Mouse (Mus musculus) cerebellum, adult 2 months (tissue): ENCODE results near the gene Wbp2. TPM values are rescaled to one million over a fixed set of nuclear protein-coding genes. Genes with fewer than 3 reads are reported as not detected.
A peak's percentile ranks its signal among the peaks of the same experiment; 100 is the strongest.

Experiments
- DNase-seq, 2 experiments: peaks; one replicate each; pipeline ENCODE4 v3.0.0; 2021
- H3K27ac ChIP-seq: fragments of 200-500 bp; 2 replicates; pipeline ENCODE4 v1.5.1; 2012; ENCODE audit warnings: low read length, control low read depth, inconsistent platforms; ENCODE audit not compliant: insufficient read depth
- H3K27me3 ChIP-seq: fragments of 200-500 bp; 2 replicates; pipeline ENCODE4 v1.6.1; 2012; ENCODE audit warnings: inconsistent platforms, mild to moderate bottlenecking, low read length, moderate library complexity; ENCODE audit not compliant: control insufficient read depth, insufficient read depth
- H3K4me1 ChIP-seq: fragments of 200-500 bp; 2 replicates; pipeline ENCODE4 v1.6.1; 2011; ENCODE audit warnings: low read length; ENCODE audit not compliant: control insufficient read depth, insufficient read depth
- H3K4me3 ChIP-seq: fragments of 200-500 bp; replicated peaks from 2 replicates; pipeline ENCODE3; 2011; ENCODE audit warnings: mild to moderate bottlenecking, low read depth, low read length, control low read depth; ENCODE audit not compliant: insufficient read depth
- CTCF ChIP-seq: fragments of 200-500 bp; IDR thresholded peaks from 2 replicates; pipeline ENCODE4 v1.5.1; 2011; ENCODE audit warnings: low read depth, mild to moderate bottlenecking, control low read depth, low read length, moderate library complexity, borderline replicate concordance; ENCODE audit not compliant: insufficient read depth
- POLR2A ChIP-seq: fragments of 200-500 bp; IDR thresholded peaks from 2 replicates; pipeline ENCODE4 v1.6.1; 2011; ENCODE audit warnings: low read length, control low read depth, borderline replicate concordance; ENCODE audit not compliant: insufficient read depth
- WGBS: fragments of 180-500 bp; shearing (Covaris S2); methylation state at CpG from one replicate; pipeline ENCODE4 v1.1.7; 2018; 5-methylcytosine and 5-hydroxymethylcytosine counted together
- polyA plus RNA-seq: library from polyadenylated mRNA; depleted of rRNA; stranded (reverse); fragments of >200 nt; gene quantifications from 2 replicates; pipeline ENCODE4 v1.2.3, GENCODE M21; 2012

Wbp2 gene
- polyA plus RNA-seq, 1 experiment, result 509 TPM

DNA sequence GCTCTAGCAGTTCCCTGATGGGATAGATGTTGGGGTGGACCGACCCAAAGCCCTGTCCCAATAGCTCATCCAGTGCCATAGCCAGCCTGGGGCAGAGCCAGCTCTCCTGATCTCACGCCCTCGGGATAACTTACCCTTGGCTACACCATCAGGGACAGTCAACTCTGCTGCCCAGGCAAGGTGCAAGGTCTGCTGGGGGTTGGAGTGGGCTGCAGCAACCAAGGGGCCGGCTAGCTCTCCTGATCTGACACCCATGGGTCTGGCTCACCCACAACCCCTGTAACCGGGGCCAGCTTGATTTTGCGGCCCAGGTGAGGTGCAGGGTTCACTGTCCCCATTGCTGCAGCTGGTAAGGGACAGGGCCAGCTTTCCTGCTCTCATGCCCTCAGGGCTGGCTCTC is 4.8 kb upstream of the Wbp2 start:
- no peaks in the 10 kb centered on the region; the same call in 1 of the 2 replicates for H3K4me1 ChIP-seq
- DNase-seq, result no peak
- H3K4me3 ChIP-seq, result no peak overlapping the region
- H3K27me3 ChIP-seq, result no peaks in the 10 kb centered on the region
- H3K27ac ChIP-seq, result no peak overlapping the region
- TF ChIP-seq POLR2A (no peak), CTCF (no peak)
- WGBS, result 82% methylated on average over 6 of the region's 6 CpGs

DNA sequence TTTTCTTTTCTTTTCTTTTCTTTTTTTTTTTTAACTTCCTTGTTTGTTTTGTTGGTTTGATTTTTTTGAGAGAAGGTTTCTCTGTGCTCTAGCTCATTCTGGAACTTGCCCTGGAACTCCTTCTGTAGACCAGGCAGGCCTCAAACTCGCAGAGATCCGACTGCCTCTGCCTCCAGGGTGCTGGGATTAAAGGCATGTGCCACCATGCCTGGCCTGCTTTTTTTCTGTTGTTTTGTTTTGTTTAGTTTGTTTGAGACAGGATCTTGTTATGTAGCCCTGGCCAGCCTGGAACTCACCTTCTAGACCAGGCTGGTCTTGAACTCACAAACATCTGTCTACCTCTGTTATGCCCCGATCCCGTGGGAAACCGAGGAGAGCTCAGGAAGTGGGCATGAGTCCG is 2.8 kb upstream of the Wbp2 start:
- DNase-seq, result no peak
- TF ChIP-seq CTCF (no peak), POLR2A (no peak)
- Histone ChIP-seq H3K4me3 (no peak overlapping the region), H3K4me1 (peaks cover 5% of the 10 kb centered on the region), H3K27ac (no peak overlapping the region), H3K27me3 (no peaks in the 10 kb centered on the region)
- WGBS, result 88% methylated on average over 6 of the region's 6 CpGs

DNA sequence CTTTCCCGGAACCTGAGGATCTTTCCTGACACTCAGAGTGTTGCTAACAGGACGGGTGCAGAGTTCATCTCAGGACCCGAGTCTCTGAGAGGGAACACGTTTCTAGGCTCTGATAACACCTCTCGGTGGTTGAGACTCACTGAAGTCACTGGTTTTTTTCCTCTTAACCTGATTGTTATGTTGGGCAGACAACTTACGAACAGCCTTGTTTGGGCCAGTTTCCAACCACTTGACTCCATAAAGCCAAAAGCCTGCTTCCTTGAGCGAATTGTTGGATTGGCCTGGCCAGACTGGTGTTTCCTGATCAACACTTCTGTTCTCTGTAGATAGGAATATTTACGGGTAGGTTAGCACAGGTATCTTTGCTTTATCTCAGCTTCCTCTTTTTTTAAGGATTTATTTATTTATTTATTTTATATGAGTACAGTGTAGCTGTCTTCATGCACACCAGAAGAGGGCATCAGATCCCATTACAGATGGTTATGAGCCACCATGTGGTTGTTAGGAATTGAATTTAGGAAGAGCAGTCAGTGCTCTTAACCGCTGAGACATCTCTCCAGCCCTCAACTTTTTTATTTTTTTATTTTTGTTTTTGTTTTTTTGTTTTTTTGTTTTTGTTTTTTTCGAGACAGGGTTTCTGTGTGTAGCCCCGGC is 2.1 kb upstream of the Wbp2 start:
- H3K4me1 ChIP-seq, result peaks cover 8% of the 10 kb centered on the region
- TF ChIP-seq POLR2A (no peak), CTCF (no peak)
- H3K27me3 ChIP-seq, result no peaks in the 10 kb centered on the region
- peak in 1 of 2 experiments; percentile 12 for DNase-seq
- 83% methylated on average over 11 of the region's 11 CpGs for whole genome bisulfite sequencing
- no peak overlapping the region for H3K4me3 ChIP-seq
- no peak overlapping the region for H3K27ac ChIP-seq

DNA sequence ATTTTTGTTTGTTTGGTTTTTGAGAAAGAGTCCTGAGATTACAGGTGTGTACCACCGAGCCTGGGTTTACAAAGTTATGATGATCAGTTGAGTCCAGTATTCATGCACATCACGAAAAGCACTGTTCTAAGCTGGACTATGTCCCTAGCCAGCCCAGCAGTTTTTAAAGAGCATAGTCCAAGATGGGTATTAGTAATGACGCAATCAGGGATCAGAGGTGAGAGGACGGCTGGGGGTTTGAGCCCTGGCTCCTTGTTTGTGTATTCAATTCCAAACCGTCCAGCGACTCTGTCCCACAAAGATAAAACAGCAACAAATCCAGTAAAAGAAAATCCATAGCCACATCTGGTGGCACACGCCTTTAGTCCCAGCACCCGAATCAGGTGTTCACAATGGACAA is 1.4 kb upstream of the Wbp2 start:
- Histone ChIP-seq H3K27me3 (no peaks in the 10 kb centered on the region), H3K4me1 (peaks cover 14% of the 10 kb centered on the region), H3K4me3 (no peak overlapping the region), H3K27ac (no peak overlapping the region)
- peak in 1 of 2 experiments; percentile 5 for DNase-seq
- 86% methylated on average over 8 of the region's 8 CpGs for WGBS
- TF ChIP-seq CTCF (no peak), POLR2A (no peak)

DNA sequence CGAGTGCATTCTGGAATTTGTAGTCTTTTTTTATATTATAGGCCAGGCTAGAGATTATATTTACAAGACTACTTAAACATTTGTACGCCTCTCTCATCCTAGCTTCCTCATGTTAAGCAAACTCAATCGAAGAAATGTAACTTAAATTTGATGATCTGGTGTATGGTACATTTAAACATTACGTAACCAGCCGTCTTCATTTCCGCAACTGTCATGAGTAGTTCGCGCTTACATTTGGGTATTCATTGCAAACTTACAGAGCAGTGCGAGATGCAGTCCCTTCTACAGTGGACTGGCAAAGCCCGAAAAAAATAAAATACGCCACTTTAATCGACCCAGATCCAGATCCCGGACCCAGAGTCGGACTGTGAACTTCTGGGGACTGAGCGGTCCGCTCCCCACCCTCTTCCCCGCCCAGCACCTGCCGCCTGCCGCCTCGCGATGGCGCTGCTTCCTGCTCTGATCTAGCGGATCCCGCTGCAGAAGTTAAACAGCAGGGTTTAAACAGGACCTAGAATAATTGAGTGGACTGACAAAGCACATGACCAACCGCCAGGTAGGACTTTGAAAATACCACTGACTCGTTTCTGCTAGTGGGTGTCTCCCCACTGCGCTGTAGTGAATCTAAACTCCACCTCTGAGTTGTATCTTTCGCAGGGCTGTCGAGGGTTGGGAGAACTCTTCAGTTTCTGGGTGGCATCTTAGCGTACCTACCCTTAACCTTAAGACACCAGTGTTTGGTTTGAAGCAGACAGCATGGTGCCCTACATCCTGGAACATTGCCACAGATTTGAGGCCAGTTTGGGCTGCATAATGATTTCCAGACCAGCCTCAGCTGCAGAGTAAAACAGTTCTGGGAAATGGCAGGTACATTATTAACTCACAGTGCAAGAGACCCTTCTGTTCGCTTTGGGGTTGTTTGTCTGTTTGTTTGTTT is 667 bp upstream of the Wbp2 start:
- DNase-seq, result peak; percentile 88 to 92
- TF ChIP-seq POLR2A, result peak; percentile 56; the same call in 1 of the 2 replicates
- TF ChIP-seq CTCF, result peak; percentile 86
- Histone ChIP-seq H3K27me3 (no peaks in the 10 kb centered on the region), H3K4me3 (peak overlapping the region; percentile 66), H3K27ac (peak overlapping the region; percentile 62), H3K4me1 (peaks cover 18% of the 10 kb centered on the region)
- 2% methylated on average over 31 of the region's 31 CpGs for WGBS

DNA sequence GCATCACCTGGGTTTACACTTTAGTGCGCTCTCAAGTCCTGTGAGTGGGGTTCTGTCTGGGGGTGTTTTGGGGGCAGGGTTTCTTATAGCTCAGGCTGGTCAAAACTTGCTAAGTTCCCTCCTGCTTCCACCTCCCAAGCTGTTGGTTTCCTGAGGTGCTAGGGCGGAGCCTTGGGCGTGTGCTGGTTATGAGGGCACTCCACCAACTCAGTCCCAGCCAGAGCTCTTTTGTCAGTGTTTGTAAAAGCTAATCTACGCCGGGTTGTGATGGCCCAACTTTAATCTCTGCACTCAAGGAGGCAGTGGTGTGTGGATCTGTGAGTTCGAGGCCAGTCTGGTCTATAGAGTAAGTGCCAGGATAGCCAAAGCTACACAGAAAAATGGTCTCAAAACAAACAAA is 2.6 kb downstream of the Wbp2 start:
- 91% methylated on average over 6 of the region's 6 CpGs for WGBS
- Histone ChIP-seq H3K4me1 (peaks cover 40% of the 10 kb centered on the region), H3K27ac (no peak overlapping the region), H3K4me3 (no peak overlapping the region), H3K27me3 (no peaks in the 10 kb centered on the region)
- TF ChIP-seq CTCF (no peak), POLR2A (no peak)
- peak in 1 of 2 experiments; percentile 13 for DNase-seq

DNA sequence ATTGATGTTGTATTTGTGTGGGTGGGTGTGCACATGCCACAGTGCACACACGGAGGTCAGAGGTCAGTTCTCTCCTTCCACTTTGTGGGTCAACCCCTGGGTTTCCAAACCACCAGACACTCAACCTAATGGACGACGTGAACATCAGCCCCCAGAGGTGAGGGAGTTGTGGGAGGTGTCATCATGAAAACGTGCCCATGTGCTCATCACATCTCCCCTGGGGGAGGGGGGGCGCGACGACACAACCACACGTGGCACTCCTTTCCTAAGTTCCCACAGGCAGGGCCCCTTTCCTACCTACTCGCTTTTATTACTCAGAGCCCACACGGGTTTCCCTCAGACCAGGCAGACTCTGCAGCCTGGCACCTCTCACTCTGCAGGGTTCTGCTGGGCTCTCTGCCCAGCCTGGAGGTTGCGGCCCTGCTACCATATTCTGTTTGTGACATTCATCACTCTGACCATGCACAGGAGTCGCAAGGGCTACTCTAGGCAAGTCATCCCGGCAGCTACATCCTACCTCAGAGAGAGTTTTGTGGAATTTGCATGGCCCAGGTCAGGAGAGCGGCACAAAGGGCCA is 3.6 kb downstream of the Wbp2 start:
- 47% methylated on average over 14 of the region's 14 CpGs for WGBS

More for the DNA sequence above, 3.6 kb downstream of the Wbp2 start:
- peak; percentile 44 to 61 for DNase-seq
- no peaks in the 10 kb centered on the region for H3K27me3 ChIP-seq
- H3K4me1 ChIP-seq, result peaks cover 48% of the 10 kb centered on the region
- TF ChIP-seq CTCF, result no peak
- no peak for TF ChIP-seq POLR2A
- no peak overlapping the region for H3K4me3 ChIP-seq
- no peak overlapping the region for H3K27ac ChIP-seq
